Mouse (Mus musculus) layer of hippocampus, adult 6 months (tissue): ENCODE measurements around the gene Klk5. TPM values are rescaled to one million over a fixed set of nuclear protein-coding genes. Genes with fewer than 3 reads are reported as not detected.

ENCODE experiments used
- long read RNA-seq, 2 experiments: library from polyadenylated mRNA; unstranded; transcript quantifications; one replicate each; pipeline ENCODE4 v2.0.0; 2019 to 2020
- polyA plus RNA-seq: library from polyadenylated mRNA; unstranded; fragments of <200 nt; fragmentation: Nextera tagmentation; gene quantifications from 2 replicates; pipeline ENCODE4 v1.2.3, GENCODE M21; 2021

The Klk5 gene
- polyA plus RNA-seq: 0.15 TPM in 1 of 2 replicates, not detected in the other
- long read RNA-seq, experiment 1: 0 reads
- long read RNA-seq, experiment 2: 0 reads

DNA sequence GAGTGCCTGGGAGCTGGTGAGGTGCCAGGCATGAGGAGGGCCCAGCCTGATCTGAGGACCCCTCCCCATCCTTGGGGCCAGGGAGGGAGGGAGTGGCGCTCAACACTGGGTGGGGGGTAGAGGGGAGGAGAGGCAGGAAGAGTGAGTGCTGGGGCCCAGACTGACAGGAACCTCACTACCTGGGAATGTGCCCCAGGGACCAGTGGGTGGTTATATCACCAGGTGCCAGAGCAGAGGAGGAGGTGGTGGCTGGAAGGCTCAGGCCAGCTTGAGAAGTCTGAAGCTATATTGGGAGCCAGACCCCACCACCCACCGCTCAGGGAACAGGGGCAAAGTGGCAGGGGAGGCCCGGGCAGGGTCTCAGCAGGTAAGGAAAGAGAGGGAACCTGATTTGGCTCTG is at the start of gene Klk5:
TSS of gene Klk5 (plus strand) at position 271 of the 400 bp plus-strand sequence.

DNA sequence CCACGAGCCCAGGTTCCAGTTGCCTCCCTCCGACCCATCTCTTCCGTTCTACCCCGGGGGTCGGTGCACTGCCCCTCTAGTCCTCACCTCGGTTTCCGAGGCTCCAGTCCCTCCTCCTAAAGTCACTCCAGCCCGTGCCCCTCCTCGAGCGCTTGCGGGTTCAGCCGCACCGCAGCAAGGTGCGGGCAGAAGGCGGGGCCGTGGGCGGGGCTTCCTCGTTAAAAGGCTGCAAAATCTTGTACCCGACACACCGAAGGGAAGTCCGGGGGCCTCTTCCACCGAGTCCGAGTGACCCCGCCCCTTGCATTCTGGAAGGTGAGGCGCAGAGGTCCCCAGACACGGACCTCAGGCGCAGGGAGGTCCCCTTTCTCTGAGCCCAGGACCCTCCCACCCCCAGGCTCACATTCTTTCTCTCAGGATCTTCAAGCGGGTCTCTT is 44.4 kb upstream of the Klk5 start, which contains the start of gene Klk8:
TSS of gene Klk8 (plus strand) at position 245 of the 437 bp plus-strand sequence.

DNA sequence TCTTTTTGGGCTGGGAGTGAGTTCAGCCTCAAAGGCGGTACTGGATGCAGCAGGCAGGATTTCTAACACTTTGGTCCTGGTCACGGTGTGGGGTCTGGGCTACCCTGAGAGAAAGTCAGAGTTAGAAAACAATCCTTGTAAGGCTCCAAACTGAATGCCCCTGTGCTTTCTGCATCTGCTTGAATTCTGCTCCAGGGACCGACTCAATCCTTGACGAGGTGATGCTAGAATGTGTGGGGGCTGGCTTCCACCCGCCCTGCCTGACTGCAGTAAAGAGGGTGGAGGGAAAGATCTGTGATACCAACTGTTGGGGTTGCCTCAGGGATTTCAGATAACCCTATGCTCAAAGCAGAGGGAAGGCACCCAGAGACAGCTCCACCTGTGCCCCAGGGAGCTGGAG is 30.8 kb upstream of the Klk5 start, which contains the start of gene Klk7:
TSS of gene Klk7 (plus strand) at position 301 of the 400 bp plus-strand sequence.

DNA sequence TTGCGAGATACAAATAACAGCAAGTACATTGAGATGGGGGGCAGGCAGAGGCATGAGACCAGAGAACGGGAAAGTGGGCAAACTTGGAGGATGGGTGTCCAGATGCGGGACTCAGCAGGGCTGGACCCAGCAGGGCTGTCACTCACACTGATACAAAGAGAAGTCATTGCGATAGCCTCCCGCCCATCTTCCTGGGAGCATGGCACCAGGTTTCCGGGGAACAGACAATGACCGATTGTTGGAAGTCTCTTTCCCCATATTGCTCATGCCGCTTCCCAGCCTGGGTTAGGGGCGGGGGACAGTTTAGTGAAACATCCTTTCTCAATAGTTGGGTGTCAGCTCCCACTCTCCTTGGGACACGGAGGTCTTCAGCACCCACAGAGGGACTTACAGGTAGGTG is 17.6 kb upstream of the Klk5 start, which contains the start of gene Klk6:
TSS of gene Klk6 (plus strand) at position 301 of the 400 bp plus-strand sequence.

DNA sequence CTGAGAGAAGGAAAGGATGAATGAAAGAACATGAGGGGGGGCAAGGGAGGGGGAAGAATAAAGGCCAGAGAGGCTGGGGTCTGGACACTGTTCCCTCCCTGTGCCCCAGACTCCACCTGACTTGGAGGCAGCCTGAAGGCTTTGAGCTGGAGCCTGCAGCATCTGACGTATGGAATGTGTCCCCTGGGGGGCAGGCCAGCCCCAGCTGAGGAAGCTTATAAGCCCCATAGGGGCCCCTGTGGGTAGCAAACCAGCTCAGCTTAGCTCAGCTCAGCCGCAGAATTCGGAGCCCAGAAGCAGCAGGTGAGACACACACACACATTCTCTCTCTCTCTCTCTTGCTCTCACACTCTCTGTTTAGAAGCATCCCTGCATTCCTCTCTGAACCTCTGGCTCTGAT is 39.1 kb downstream of the Klk5 start, which contains the start of gene Klk4:
TSS of gene Klk4 (plus strand) at position 249 of the 400 bp plus-strand sequence.

Other genes with a start within 250 kb of the Klk5 start
- gene Zfp819, start 234.8 kb upstream of the Klk5 start, polyA plus RNA-seq: 0.13 and 0.19 TPM in 2 replicates
- gene Ceacam18, start 207.3 kb upstream of the Klk5 start, polyA plus RNA-seq: 0.09 TPM in 1 of 2 replicates, not detected in the other
- 0.36 and 0.55 TPM in 2 replicates for gene Siglece, start 181.8 kb upstream of the Klk5 start, polyA plus RNA-seq
- gene Ctu1, start 170.0 kb upstream of the Klk5 start, polyA plus RNA-seq: 7.8 and 8.8 TPM in 2 replicates
- not detected in 2 replicates for gene Klk14, start 151.6 kb upstream of the Klk5 start, polyA plus RNA-seq
- not detected in 2 replicates for gene Klk13, start 129.4 kb upstream of the Klk5 start, polyA plus RNA-seq
- not detected in 2 replicates for gene Klk12, start 73.1 kb upstream of the Klk5 start, polyA plus RNA-seq
- not detected in 2 replicates for gene Klk11, start 67.4 kb upstream of the Klk5 start, polyA plus RNA-seq
- gene Klk10, start 60.9 kb upstream of the Klk5 start, polyA plus RNA-seq: 1.1 and 1.4 TPM in 2 replicates
- gene Klk9, start 50.1 kb upstream of the Klk5 start, polyA plus RNA-seq: 0.13 TPM in 1 of 2 replicates, not detected in the other
- 45.3 and 58.8 TPM in 2 replicates for gene Klk8, start 44.4 kb upstream of the Klk5 start, polyA plus RNA-seq
- gene Klk7, start 30.7 kb upstream of the Klk5 start, polyA plus RNA-seq: 0.16 and 0.21 TPM in 2 replicates
- 4.4 and 5.0 TPM in 2 replicates for gene Klk6, start 17.5 kb upstream of the Klk5 start, polyA plus RNA-seq
- gene Klk4, start 39.2 kb downstream of the Klk5 start, polyA plus RNA-seq: not detected in 2 replicates
- gene Klk15, start 91.8 kb downstream of the Klk5 start, polyA plus RNA-seq: not detected in 2 replicates
- not detected in 2 replicates for gene Klk1b8, start 108.7 kb downstream of the Klk5 start, polyA plus RNA-seq
- gene Klk1b1, start 124.8 kb downstream of the Klk5 start, polyA plus RNA-seq: not detected in 2 replicates
- gene Klk1b9, start 134.1 kb downstream of the Klk5 start, polyA plus RNA-seq: not detected in 2 replicates
- not detected in 2 replicates for gene Klk1b11, start 153.9 kb downstream of the Klk5 start, polyA plus RNA-seq
- not detected in 2 replicates for gene Klk1b26, start 170.2 kb downstream of the Klk5 start, polyA plus RNA-seq
- gene Klk1b27, start 210.3 kb downstream of the Klk5 start, polyA plus RNA-seq: 0.16 and 0.28 TPM in 2 replicates